Mouse (Mus musculus) megakaryocyte, embryonic 14.5 days (primary cell): ENCODE data around the gene Mpped2.

ENCODE experiments used
- FLI1 ChIP-seq: IDR thresholded peaks from 2 replicates; pipeline ENCODE4 v1.6.1; 2012; ENCODE audit warnings: low read length, inconsistent platforms, mixed read lengths
- GATA1 ChIP-seq: IDR thresholded peaks from 3 replicates; pipeline ENCODE4 v1.6.1; 2012; ENCODE audit warnings: mixed read lengths, low read length, inconsistent platforms, borderline replicate concordance

DNA sequence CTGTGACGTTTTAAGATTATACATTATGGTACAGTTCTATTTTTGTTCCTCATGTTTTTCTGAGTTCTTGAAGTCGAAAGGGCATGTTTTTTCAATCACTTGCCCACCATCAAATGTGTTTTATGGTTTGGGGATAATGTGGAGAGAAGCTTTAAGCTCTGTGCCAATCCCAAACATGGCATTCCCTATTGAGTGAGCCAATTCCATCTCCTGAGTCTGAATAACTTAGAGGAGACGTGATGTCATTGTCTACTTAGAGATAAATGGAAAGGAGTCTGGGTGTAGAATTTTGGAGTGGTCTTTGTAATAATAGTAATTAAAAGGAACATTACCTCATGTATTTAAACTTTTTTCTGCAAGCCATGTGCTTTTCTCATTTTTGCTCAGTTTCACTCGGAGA lies 9.2 kb upstream of the Mpped2 start:
- TF ChIP-seq FLI1 = no peak
- TF ChIP-seq GATA1 = no peak
